Mouse (Mus musculus): ENCODE results near the gene Comtd1. TPM values are rescaled to one million over a fixed set of nuclear protein-coding genes. Genes with fewer than 3 reads are reported as not detected.

Comtd1 gene
- 19.6 and 27.3 TPM in 2 replicates for polyA plus RNA-seq (2012; rRNA removed; ENCODE audit: low replicate concordance)

GRCm38 (mm10) chr14:21848166-21849154, at the start of gene Comtd1:
Gene Comtd1 (minus strand): TSS chr14:21848977.

GRCm38 (mm10) chr14:21824938-21825337, 23.8 kb downstream of the Comtd1 start, which contains the start of gene Vdac2:
Gene Vdac2 (plus strand): TSS chr14:21825238.

Other genes with a start within 250 kb of the Comtd1 start
- 0.14 TPM in 1 of 2 replicates, not detected in the other for gene Dupd1, start 134.4 kb downstream of the Comtd1 start, polyA plus RNA-seq (2012; rRNA removed; ENCODE audit: low replicate concordance)
- gene Samd8, start 98.4 kb downstream of the Comtd1 start, polyA plus RNA-seq (2012; rRNA removed; ENCODE audit: low replicate concordance), result 12.3 and 13.7 TPM in 2 replicates
- 0.49 and 0.62 TPM in 2 replicates for gene Dusp13, start 97.8 kb downstream of the Comtd1 start, polyA plus RNA-seq (2012; rRNA removed; ENCODE audit: low replicate concordance)
- gene Vdac2, start 23.7 kb downstream of the Comtd1 start, polyA plus RNA-seq (2012; rRNA removed; ENCODE audit: low replicate concordance), result 113 and 117 TPM in 2 replicates
- gene Zfp503, start 140.6 kb upstream of the Comtd1 start, polyA plus RNA-seq (2012; rRNA removed; ENCODE audit: low replicate concordance), result 33.8 and 88.1 TPM in 2 replicates
- 5.8 and 12.7 TPM in 2 replicates for gene Lrmda, start 170.7 kb upstream of the Comtd1 start, polyA plus RNA-seq (2012; rRNA removed; ENCODE audit: low replicate concordance)